Mouse (Mus musculus) neural tube, embryonic 13.5 days (tissue): ENCODE measurements around the gene Akr1b10. TPM values are rescaled to one million over a fixed set of nuclear protein-coding genes. Genes with fewer than 3 reads are reported as not detected.
"Not testable (repeated sequence)": the region's sequence is repeated elsewhere in the genome, so short reads cannot be mapped to it uniquely, and the experiment has no call there.

ENCODE experiments used
- ATAC-seq: fragments of 200-750 bp; cut with Nextera tagmentation; 2 replicates; pipeline ENCODE4 v1.8.0; 2017; ENCODE audit warnings: low read depth, mild to moderate bottlenecking, moderate TSS enrichment, moderate library complexity
- H3K27ac ChIP-seq: fragments of 300-500 bp; sonication (generic); replicated peaks from 2 replicates; pipeline ENCODE4 v1.5.1; 2015; ENCODE audit warnings: moderate library complexity, mild to moderate bottlenecking, inconsistent platforms
- H3K27me3 ChIP-seq: fragments of 300-500 bp; sonication (generic); 2 replicates; pipeline ENCODE4 v1.6.1; 2015; ENCODE audit warnings: mild to moderate bottlenecking, inconsistent platforms
- H3K36me3 ChIP-seq: fragments of 300-500 bp; sonication (generic); 2 replicates; pipeline ENCODE4 v1.6.1; 2015; ENCODE audit warnings: mild to moderate bottlenecking, inconsistent platforms
- H3K4me1 ChIP-seq: fragments of 300-500 bp; sonication (generic); replicated peaks from 2 replicates; pipeline ENCODE4 v1.6.1; 2015; ENCODE audit warnings: inconsistent platforms
- H3K4me2 ChIP-seq: fragments of 300-500 bp; sonication (generic); 2 replicates; pipeline ENCODE4 v1.6.1; 2015; ENCODE audit warnings: inconsistent platforms, mild to moderate bottlenecking, moderate library complexity
- H3K4me3 ChIP-seq: fragments of 300-500 bp; sonication (generic); 2 replicates; pipeline ENCODE4 v1.5.1; 2015; ENCODE audit warnings: mild to moderate bottlenecking, inconsistent platforms
- H3K9ac ChIP-seq: fragments of 300-500 bp; sonication (generic); 2 replicates; pipeline ENCODE4 v1.6.1; 2015; ENCODE audit warnings: moderate library complexity, mild to moderate bottlenecking, inconsistent platforms
- H3K9me3 ChIP-seq: fragments of 300-500 bp; sonication (generic); 2 replicates; pipeline ENCODE4 v1.6.1; 2016; ENCODE audit warnings: inconsistent platforms
- WGBS: fragments of 180-500 bp; shearing (Covaris S2); methylation state at CpG from one replicate; pipeline ENCODE4 v1.1.7; 2015; 5-methylcytosine and 5-hydroxymethylcytosine counted together
- polyA plus RNA-seq: library from polyadenylated mRNA; unstranded; fragments of >200 nt; fragmentation: Nextera tagmentation; extraction: Ambion mirVana; gene quantifications from 2 replicates; pipeline ENCODE4 v1.2.1, GENCODE M21; 2015

Akr1b10 gene
- polyA plus RNA-seq, 1 experiment from 2014 or later: 10.9 TPM

GRCm38 (mm10) chr6:34352401-34352800, 31.6 kb upstream of the Akr1b10 start:
- H3K9ac ChIP-seq: no peak overlapping the region
- H3K4me3 ChIP-seq: no peak overlapping the region
- 93% methylated on average over 3 of the region's 3 CpGs for WGBS
- H3K4me2 ChIP-seq: no peak overlapping the region
- H3K4me1 ChIP-seq: peaks cover 8% of the 10 kb centered on the region
- no peak for ATAC-seq
- H3K27ac ChIP-seq: no peak overlapping the region
- H3K9me3 ChIP-seq: no peaks in the 10 kb centered on the region
- H3K27me3 ChIP-seq: no peaks in the 10 kb centered on the region
- no peaks in the 10 kb centered on the region for H3K36me3 ChIP-seq

- Histone ChIP-seq H3K4me2 (peak within 1 kb of the TSS; percentile 45), H3K36me3 (no peaks in the 10 kb centered on the region), H3K27ac (no peak within 1 kb of the TSS), H3K9ac (no peak within 1 kb of the TSS), H3K9me3 (no peaks in the 10 kb centered on the region), H3K4me1 (peaks cover 8% of the 10 kb centered on the region), H3K27me3 (no peaks in the 10 kb centered on the region), H3K4me3 (peak within 1 kb of the TSS; percentile 20)
- 15% methylated on average over 16 of the region's 16 CpGs for WGBS
- 0 out of 2 replicates have a peak, but pooled peaks have one; percentile 32 for ATAC-seq
These were observed 30.2 kb upstream of the Akr1b10 start, which contains the start of gene Akr1b8 for GRCm38 (mm10) chr6:34353658-34354353. Gene Akr1b8, plus strand, starts transcription at chr6:34354119.

- Histone ChIP-seq H3K4me2 (peak overlapping the region; percentile 45), H3K4me3 (no peak overlapping the region), H3K36me3 (no peaks in the 10 kb centered on the region), H3K27ac (no peak overlapping the region), H3K9ac (no peak overlapping the region), H3K4me1 (peaks cover 8% of the 10 kb centered on the region), H3K27me3 (no peaks in the 10 kb centered on the region), H3K9me3 (no peaks in the 10 kb centered on the region)
- no peak for ATAC-seq
- 79% methylated on average over 8 of the region's 8 CpGs for WGBS
These were observed 29.4 kb upstream of the Akr1b10 start for GRCm38 (mm10) chr6:34354354-34355348.

GRCm38 (mm10) chr6:34355349-34355747, 28.7 kb upstream of the Akr1b10 start:
- ATAC-seq: no peak
- no peaks in the 10 kb centered on the region for H3K36me3 ChIP-seq
- peaks cover 8% of the 10 kb centered on the region for H3K4me1 ChIP-seq
- no peaks in the 10 kb centered on the region for H3K9me3 ChIP-seq
- no peaks in the 10 kb centered on the region for H3K27me3 ChIP-seq
- H3K4me3 ChIP-seq: no peak overlapping the region
- no peak overlapping the region for H3K27ac ChIP-seq
- WGBS: 84% methylated on average over 6 of the region's 6 CpGs
- no peak overlapping the region for H3K4me2 ChIP-seq
- H3K9ac ChIP-seq: no peak overlapping the region

- 81% methylated on average over 9 of the region's 9 CpGs for WGBS
- Histone ChIP-seq H3K9me3 (no peaks in the 10 kb centered on the region), H3K9ac (no peak overlapping the region), H3K36me3 (no peaks in the 10 kb centered on the region), H3K4me2 (no peak overlapping the region), H3K4me1 (peaks cover 8% of the 10 kb centered on the region), H3K27ac (no peak overlapping the region), H3K27me3 (no peaks in the 10 kb centered on the region), H3K4me3 (no peak overlapping the region)
- ATAC-seq: no peak
These were observed 28.2 kb upstream of the Akr1b10 start for GRCm38 (mm10) chr6:34355841-34356240.

GRCm38 (mm10) chr6:34364217-34365136, 19.5 kb upstream of the Akr1b10 start:
- H3K27me3 ChIP-seq: no peaks in the 10 kb centered on the region
- H3K27ac ChIP-seq: no peak overlapping the region
- H3K4me2 ChIP-seq: no peak overlapping the region
- H3K36me3 ChIP-seq: no peaks in the 10 kb centered on the region
- no peak for ATAC-seq
- no peak overlapping the region for H3K4me3 ChIP-seq
- H3K9ac ChIP-seq: no peak overlapping the region
- peaks cover 6% of the 10 kb centered on the region for H3K4me1 ChIP-seq
- H3K9me3 ChIP-seq: no peaks in the 10 kb centered on the region
- 86% methylated on average over 12 of the region's 12 CpGs for WGBS

GRCm38 (mm10) chr6:34367998-34368397, 16.0 kb upstream of the Akr1b10 start:
- H3K9me3 ChIP-seq: no peaks in the 10 kb centered on the region
- 87% methylated on average over 9 of the region's 9 CpGs for WGBS

GRCm38 (mm10) chr6:34370081-34370480, 13.9 kb upstream of the Akr1b10 start:
- Histone ChIP-seq H3K27ac (no peak overlapping the region), H3K4me2 (no peak overlapping the region), H3K27me3 (no peaks in the 10 kb centered on the region), H3K4me1 (peaks cover 6% of the 10 kb centered on the region), H3K9ac (no peak overlapping the region), H3K9me3 (no peaks in the 10 kb centered on the region), H3K4me3 (no peak overlapping the region), H3K36me3 (no peaks in the 10 kb centered on the region)
- WGBS: 73% methylated on average over 8 of the region's 8 CpGs
- ATAC-seq: no peak

More at GRCm38 (mm10) chr6:34367998-34368397, 16.0 kb upstream of the Akr1b10 start:
- Histone ChIP-seq H3K27me3 (no peaks in the 10 kb centered on the region), H3K9ac (no peak overlapping the region), H3K4me3 (no peak overlapping the region), H3K36me3 (no peaks in the 10 kb centered on the region), H3K4me1 (peaks cover 6% of the 10 kb centered on the region), H3K4me2 (no peak overlapping the region), H3K27ac (no peak overlapping the region)
- no peak for ATAC-seq

- Histone ChIP-seq H3K27ac (no peak overlapping the region), H3K4me3 (no peak overlapping the region), H3K4me1 (peaks cover 6% of the 10 kb centered on the region), H3K4me2 (peak overlapping the region; percentile 34), H3K36me3 (no peaks in the 10 kb centered on the region), H3K9ac (no peak overlapping the region), H3K9me3 (no peaks in the 10 kb centered on the region), H3K27me3 (no peaks in the 10 kb centered on the region)
- ATAC-seq: no peak
- 27% methylated on average over 18 of the region's 18 CpGs for WGBS
These were observed 12.2 kb upstream of the Akr1b10 start for GRCm38 (mm10) chr6:34371700-34372351.

GRCm38 (mm10) chr6:34373841-34374240, 10.2 kb upstream of the Akr1b10 start:
- no peak for ATAC-seq
- WGBS: 86% methylated on average over 7 of the region's 7 CpGs
- H3K36me3 ChIP-seq: no peaks in the 10 kb centered on the region
- H3K9me3 ChIP-seq: no peaks in the 10 kb centered on the region
- H3K27ac ChIP-seq: no peak overlapping the region
- no peak overlapping the region for H3K9ac ChIP-seq
- no peak overlapping the region for H3K4me3 ChIP-seq
- H3K27me3 ChIP-seq: no peaks in the 10 kb centered on the region
- H3K4me1 ChIP-seq: peaks cover 2% of the 10 kb centered on the region
- H3K4me2 ChIP-seq: no peak overlapping the region

GRCm38 (mm10) chr6:34375888-34376287, 8.1 kb upstream of the Akr1b10 start:
- not testable (repeated sequence) for H3K4me1 ChIP-seq, H3K36me3 ChIP-seq, H3K9ac ChIP-seq, ATAC-seq, H3K27ac ChIP-seq, H3K9me3 ChIP-seq, H3K27me3 ChIP-seq, H3K4me2 ChIP-seq, H3K4me3 ChIP-seq
- 86% methylated on average over 5 of the region's 5 CpGs for WGBS
